Comparison of ENCODE assay signal across 10 mouse cellular contexts in genomic region chr7:45174567-45175280, GRCm38 (mm10). TPM values are rescaled to one million over a fixed set of nuclear protein-coding genes. Genes with fewer than 3 reads are reported as not detected.
A peak's percentile ranks its signal among the peaks of the same experiment; 100 is the strongest.
DNase-seq lines count a peak whose midpoint lies in the region; ATAC-seq and TF ChIP-seq lines count a peak whose summit lies in the region.
"Had no signal": no experiment of that assay in that cellular context is flagged by ENCODE, and none has a peak within 500 bp of the region (broad histone marks: within the 10 kb centered on the region; RNA-seq: fewer than 3 reads in every experiment).

No protein-coding gene starts in this region.

- H3K27ac ChIP-seq in midbrain, embryonic 10.5 days (replicated peaks) = no peak overlapping the region
- no peak overlapping the region for H3K27ac ChIP-seq in midbrain, embryonic 15.5 days
- H3K27ac ChIP-seq in limb, embryonic 12.5 days = no peak overlapping the region
- no peak overlapping the region for H3K27ac ChIP-seq in stomach, embryonic 15.5 days
- H3K27ac ChIP-seq in thymus, adult 2 months (ENCODE audit: control insufficient read depth, insufficient read depth, low read length) = no peak overlapping the region

- no peak for DNase-seq in frontal cortex, postnatal 14 days (ENCODE audit: low spot score in 2 of 2)
- peak; percentile 51 for DNase-seq in midbrain, embryonic 10.5 days (ENCODE audit: low spot score)
- no peak for DNase-seq in thymus, adult 2 months
- no peak for DNase-seq in spleen, postnatal 4 days (ENCODE audit: low spot score in 2 of 2)
- DNase-seq: kidney, postnatal 10 days had no signal

- H3K4me2 ChIP-seq in midbrain, embryonic 15.5 days = no peak overlapping the region
- H3K4me2 ChIP-seq in limb, embryonic 12.5 days = peak overlapping the region; percentile 30
- H3K4me2 ChIP-seq in stomach, embryonic 15.5 days = peak overlapping the region; percentile 11; the same call in 1 of the 2 replicates

- peaks cover 24% of the 10 kb centered on the region for H3K4me1 ChIP-seq in midbrain, embryonic 10.5 days
- H3K4me1 ChIP-seq in midbrain, embryonic 15.5 days = peaks cover 14% of the 10 kb centered on the region
- peaks cover 16% of the 10 kb centered on the region for H3K4me1 ChIP-seq in limb, embryonic 12.5 days (replicated peaks)
- peaks cover 6% of the 10 kb centered on the region for H3K4me1 ChIP-seq in stomach, embryonic 15.5 days
- H3K4me1 ChIP-seq in thymus, adult 2 months (replicated peaks; ENCODE audit: control insufficient read depth, insufficient read depth, low read length) = no peaks in the 10 kb centered on the region

- H3K36me3 ChIP-seq in midbrain, embryonic 10.5 days = no peaks in the 10 kb centered on the region
- H3K36me3 ChIP-seq in midbrain, embryonic 15.5 days (replicated peaks) = no peaks in the 10 kb centered on the region
- H3K36me3 ChIP-seq in limb, embryonic 12.5 days = no peaks in the 10 kb centered on the region
- H3K36me3 ChIP-seq in stomach, embryonic 15.5 days = no peaks in the 10 kb centered on the region
- no peaks in the 10 kb centered on the region for H3K36me3 ChIP-seq in thymus, adult 2 months (ENCODE audit: control insufficient read depth, insufficient read depth, low read length)

- ATAC-seq in frontal cortex, adult (ENCODE audit: low TSS enrichment) = 0 out of 2 replicates have a peak, but pooled peaks have one; percentile 7
- no peak for ATAC-seq in midbrain, embryonic 15.5 days (replicated peaks)
- no peak for ATAC-seq in limb, embryonic 12.5 days (ENCODE audit: insufficient number of reproducible peaks, insufficient read depth, low FRiP score, low TSS enrichment, low read depth)
- ATAC-seq in stomach, embryonic 15.5 days (ENCODE audit: insufficient read depth, low FRiP score, low read depth) = no peak
- ATAC-seq: CD4-positive, CD25-positive, alpha-beta regulatory T cell, adult 4 months had no signal

- TF ChIP-seq CTCF in thymus, adult 2 months (IDR thresholded peaks at IDR 0.05; ENCODE audit: borderline replicate concordance, control insufficient read depth, extremely low read depth, insufficient read depth, low read length, poor library complexity) = no peak

- H3K4me3 ChIP-seq in midbrain, embryonic 10.5 days = peak overlapping the region; percentile 43
- H3K4me3 ChIP-seq in midbrain, embryonic 15.5 days = no peak overlapping the region
- H3K4me3 ChIP-seq in limb, embryonic 12.5 days (replicated peaks) = peak overlapping the region; percentile 17
- no peak overlapping the region; the same call in 1 of the 2 replicates for H3K4me3 ChIP-seq in stomach, embryonic 15.5 days (replicated peaks)
- no peak overlapping the region for H3K4me3 ChIP-seq in thymus, adult 2 months (ENCODE audit: control insufficient read depth, insufficient read depth, low read length)

- peaks cover 97% of the 10 kb centered on the region for H3K27me3 ChIP-seq in midbrain, embryonic 10.5 days (ENCODE audit: low read depth, poor library complexity, severe bottlenecking)
- H3K27me3 ChIP-seq in midbrain, embryonic 15.5 days (replicated peaks) = peaks cover 71% of the 10 kb centered on the region
- H3K27me3 ChIP-seq in limb, embryonic 12.5 days = peaks cover 97% of the 10 kb centered on the region
- H3K27me3 ChIP-seq in stomach, embryonic 15.5 days (replicated peaks) = peaks cover 76% of the 10 kb centered on the region
- peaks cover 27% of the 10 kb centered on the region for H3K27me3 ChIP-seq in thymus, adult 2 months (ENCODE audit: control insufficient read depth, insufficient read depth, low read length)

- H3K9ac ChIP-seq in midbrain, embryonic 15.5 days = no peak overlapping the region
- H3K9ac ChIP-seq in limb, embryonic 12.5 days (replicated peaks) = no peak overlapping the region
- H3K9ac ChIP-seq in stomach, embryonic 15.5 days = no peak overlapping the region

- H3K9me3 ChIP-seq in midbrain, embryonic 10.5 days (replicated peaks) = peaks cover 23% of the 10 kb centered on the region
- no peaks in the 10 kb centered on the region for H3K9me3 ChIP-seq in midbrain, embryonic 15.5 days
- H3K9me3 ChIP-seq in limb, embryonic 12.5 days = peaks cover 21% of the 10 kb centered on the region
- 0 out of 2 replicates have a peak, but pooled peaks cover 3% of the 10 kb centered on the region for H3K9me3 ChIP-seq in stomach, embryonic 15.5 days

- TF ChIP-seq POLR2A in thymus, adult 2 months (IDR thresholded peaks at IDR 0.05; ENCODE audit: control insufficient read depth, extremely low read depth, insufficient read depth, low read length, poor library complexity) = no peak

- 3% methylated on average over 29 of the region's 29 CpGs for WGBS in midbrain, embryonic 10.5 days
- WGBS in midbrain, embryonic 15.5 days = 2% methylated on average over 29 of the region's 29 CpGs
- 4% methylated on average over 28 of the region's 29 CpGs for WGBS in limb, embryonic 12.5 days
- 5% methylated on average over 25 of the region's 29 CpGs for WGBS in stomach, embryonic 15.5 days
- WGBS in thymus, adult 2 months = 4% methylated on average over 28 of the region's 29 CpGs

RNA-seq across cellular contexts. Expression of gene Gfy, which starts 4.6 kb away (rescaled TPM):
- not detected in 2 replicates for polyA plus RNA-seq in midbrain, embryonic 10.5 days (2016; fragmentation: Nextera tagmentation; extraction: Ambion mirVana)
- polyA plus RNA-seq in midbrain, embryonic 15.5 days (2015; fragmentation: Nextera tagmentation; extraction: Ambion mirVana) = not detected in 2 replicates
- not detected in 2 replicates for polyA plus RNA-seq in limb, embryonic 12.5 days (2016; fragmentation: Nextera tagmentation; extraction: Ambion mirVana)
- polyA plus RNA-seq in stomach, embryonic 15.5 days (2015; fragmentation: Nextera tagmentation; extraction: Ambion mirVana) = not detected in 2 replicates
- 0.09 and 0.11 TPM in 2 replicates for polyA plus RNA-seq in thymus, adult 2 months (2012; rRNA removed)
- polyA plus RNA-seq: CD4-positive, CD25-positive, alpha-beta regulatory T cell, adult 4 months had no signal

RNA-seq across cellular contexts. Expression of gene Pth2, which starts 6.1 kb away (rescaled TPM):
- not detected in 2 replicates for polyA plus RNA-seq in midbrain, embryonic 10.5 days (2016; fragmentation: Nextera tagmentation; extraction: Ambion mirVana)
- 0.68 and 0.93 TPM in 2 replicates for polyA plus RNA-seq in midbrain, embryonic 15.5 days (2015; fragmentation: Nextera tagmentation; extraction: Ambion mirVana)
- polyA plus RNA-seq in limb, embryonic 12.5 days (2016; fragmentation: Nextera tagmentation; extraction: Ambion mirVana) = not detected in 2 replicates
- not detected in 2 replicates for polyA plus RNA-seq in stomach, embryonic 15.5 days (2015; fragmentation: Nextera tagmentation; extraction: Ambion mirVana)
- polyA plus RNA-seq in thymus, adult 2 months (2012; rRNA removed) = not detected in 2 replicates
- polyA plus RNA-seq: CD4-positive, CD25-positive, alpha-beta regulatory T cell, adult 4 months had no signal

RNA-seq across cellular contexts. Expression of gene Slc17a7, which starts 11.0 kb away (rescaled TPM):
- polyA plus RNA-seq in midbrain, embryonic 10.5 days (2016; fragmentation: Nextera tagmentation; extraction: Ambion mirVana) = 0.25 and 0.52 TPM in 2 replicates
- 0.59 and 1.0 TPM in 2 replicates for polyA plus RNA-seq in midbrain, embryonic 15.5 days (2015; fragmentation: Nextera tagmentation; extraction: Ambion mirVana)
- polyA plus RNA-seq in limb, embryonic 12.5 days (2016; fragmentation: Nextera tagmentation; extraction: Ambion mirVana) = 0.17 and 0.25 TPM in 2 replicates
- polyA plus RNA-seq in stomach, embryonic 15.5 days (2015; fragmentation: Nextera tagmentation; extraction: Ambion mirVana) = 0.13 TPM in 1 of 2 replicates, not detected in the other
- polyA plus RNA-seq in thymus, adult 2 months (2012; rRNA removed) = 1.2 and 2.0 TPM in 2 replicates
- polyA plus RNA-seq: CD4-positive, CD25-positive, alpha-beta regulatory T cell, adult 4 months had no signal

RNA-seq across cellular contexts. Expression of gene Aldh16a1, which starts 20.3 kb away (rescaled TPM):
- polyA plus RNA-seq in midbrain, embryonic 10.5 days (2016; fragmentation: Nextera tagmentation; extraction: Ambion mirVana) = 45.7 and 51.2 TPM in 2 replicates
- 16.1 and 19.8 TPM in 2 replicates for polyA plus RNA-seq in midbrain, embryonic 15.5 days (2015; fragmentation: Nextera tagmentation; extraction: Ambion mirVana)
- polyA plus RNA-seq in limb, embryonic 12.5 days (2016; fragmentation: Nextera tagmentation; extraction: Ambion mirVana) = 51.4 and 53.8 TPM in 2 replicates
- polyA plus RNA-seq in stomach, embryonic 15.5 days (2015; fragmentation: Nextera tagmentation; extraction: Ambion mirVana) = 49.3 and 58.7 TPM in 2 replicates
- 97.2 and 101 TPM in 2 replicates for polyA plus RNA-seq in thymus, adult 2 months (2012; rRNA removed)

RNA-seq across cellular contexts. Expression of gene Pih1d1, which starts 20.6 kb away (rescaled TPM):
- polyA plus RNA-seq in midbrain, embryonic 10.5 days (2016; fragmentation: Nextera tagmentation; extraction: Ambion mirVana) = 108 and 111 TPM in 2 replicates
- polyA plus RNA-seq in midbrain, embryonic 15.5 days (2015; fragmentation: Nextera tagmentation; extraction: Ambion mirVana) = 87.1 and 90.0 TPM in 2 replicates
- 91.8 and 93.0 TPM in 2 replicates for polyA plus RNA-seq in limb, embryonic 12.5 days (2016; fragmentation: Nextera tagmentation; extraction: Ambion mirVana)
- polyA plus RNA-seq in stomach, embryonic 15.5 days (2015; fragmentation: Nextera tagmentation; extraction: Ambion mirVana) = 80.3 and 90.0 TPM in 2 replicates
- polyA plus RNA-seq in thymus, adult 2 months (2012; rRNA removed) = 72.5 and 78.7 TPM in 2 replicates

Comparison
In these comparisons a context has a peak if more than half of its experiments do, and no peak if none do; other contexts are left out.
1. H3K4me3 ChIP-seq: peak in midbrain, embryonic 10.5 days (single experiment) and limb, embryonic 12.5 days (single experiment); none in midbrain, embryonic 15.5 days (single experiment), stomach, embryonic 15.5 days (single experiment) and thymus, adult 2 months (single experiment).